In the genomic region with DNA sequence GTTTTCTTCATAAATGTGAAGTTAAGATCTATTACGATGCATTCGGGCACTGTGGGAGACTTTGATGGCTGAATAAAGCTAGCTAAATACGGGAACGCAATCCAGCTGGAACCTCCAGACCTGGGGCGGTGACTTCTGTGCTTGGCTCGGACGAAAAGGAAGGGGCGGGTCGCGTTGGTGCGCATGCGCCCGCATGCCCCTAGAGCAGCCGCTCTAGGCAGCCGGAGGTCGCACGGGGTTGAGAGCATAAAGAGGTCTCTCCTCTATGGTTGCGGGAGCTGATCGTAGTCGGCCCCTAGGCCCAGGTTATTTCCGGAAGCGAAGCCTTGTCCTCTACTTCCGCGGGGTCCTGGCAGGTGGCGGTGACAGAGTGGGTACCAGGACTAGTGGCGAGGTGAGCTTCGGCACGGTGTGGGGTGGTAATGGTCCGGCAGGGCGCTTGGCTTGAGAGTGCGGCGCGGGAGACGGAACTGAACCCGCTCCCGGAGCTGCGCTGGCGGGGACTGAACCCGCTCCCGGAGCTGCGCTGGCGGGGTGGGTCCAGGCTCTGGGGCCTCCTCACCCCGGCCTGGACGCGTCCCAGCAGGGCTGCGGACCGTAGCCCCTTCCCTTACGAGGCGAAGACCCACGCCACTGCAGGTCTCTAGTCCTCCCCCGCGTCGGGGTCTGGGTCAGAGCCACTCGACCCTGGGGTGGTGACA, we compare ENCODE assay signal across 7 mouse cellular contexts. TPM values are rescaled to one million over a fixed set of nuclear protein-coding genes. Genes with fewer than 3 reads are reported as not detected.
DNase-seq lines count a peak whose midpoint lies in the region; ATAC-seq and TF ChIP-seq lines count a peak whose summit lies in the region.

A gene (plus strand): TSS at position 174 of the 701 bp plus-strand sequence.
A gene (plus strand): TSS at position 245 of the 701 bp plus-strand sequence.

- H3K27me3 ChIP-seq in intestine, postnatal 0 days (replicated peaks; ENCODE audit: control insufficient read depth, insufficient read depth, low read length): no peaks in the 10 kb centered on the region
- no peaks in the 10 kb centered on the region for H3K27me3 ChIP-seq in midbrain, embryonic 12.5 days
- no peaks in the 10 kb centered on the region for H3K27me3 ChIP-seq in small intestine, adult 2 months (ENCODE audit: control insufficient read depth, insufficient read depth, low read length)

- no peaks in the 10 kb centered on the region for H3K4me1 ChIP-seq in intestine, postnatal 0 days (replicated peaks; ENCODE audit: control insufficient read depth, insufficient read depth, low read length)
- peaks cover 18% of the 10 kb centered on the region for H3K4me1 ChIP-seq in midbrain, embryonic 12.5 days
- H3K4me1 ChIP-seq in small intestine, adult 2 months (ENCODE audit: control insufficient read depth, insufficient read depth, insufficient read length, low read length): no peaks in the 10 kb centered on the region; the same call in 1 of the 2 replicates

- peak within 1 kb of the TSS; percentile 92 for H3K9ac ChIP-seq in intestine, postnatal 0 days (ENCODE audit: low read depth, low read length)
- H3K9ac ChIP-seq in midbrain, embryonic 12.5 days (replicated peaks): peak within 1 kb of the TSS; percentile 91

- H3K9me3 ChIP-seq in intestine, postnatal 0 days (ENCODE audit: control insufficient read depth): no peaks in the 10 kb centered on the region
- H3K9me3 ChIP-seq in midbrain, embryonic 12.5 days: no peaks in the 10 kb centered on the region

- TF ChIP-seq POLR2A in small intestine, adult 2 months (IDR thresholded peaks at IDR 0.05; ENCODE audit: low read depth, low read length): peak; percentile 76

- peak; percentile 89 for DNase-seq in adrenal gland, adult 8-10 months
- DNase-seq in embryo, embryonic 9.5 days (ENCODE audit: extremely low spot score): peak; percentile 92
- peak; percentile 82 to 89 for DNase-seq in gastrocnemius, postnatal 4 days (ENCODE audit: low spot score in 2 of 2)
- peak; percentile 94 for DNase-seq in left cerebral cortex, postnatal 4 days

- under 1% methylated on average over 54 of the region's 54 CpGs for WGBS in intestine, postnatal 0 days
- WGBS in midbrain, embryonic 12.5 days: under 1% methylated on average over 37 of the region's 54 CpGs
- WGBS in small intestine, adult 2 months: under 1% methylated on average over 54 of the region's 54 CpGs

- ATAC-seq in intestine, postnatal 0 days: peak; percentile 77
- peak; percentile 94 for ATAC-seq in midbrain, embryonic 12.5 days (ENCODE audit: low FRiP score, low read depth)

- no peak; the same call in 1 of the 2 replicates for TF ChIP-seq CTCF in intestine, postnatal 0 days (IDR thresholded peaks at IDR 0.05; ENCODE audit: low read depth)
- TF ChIP-seq CTCF in small intestine, adult 2 months (IDR thresholded peaks at IDR 0.05; ENCODE audit: extremely low read depth, insufficient read length, insufficient replicate concordance, low read depth, low read length): no peak

- H3K27ac ChIP-seq in intestine, postnatal 0 days (ENCODE audit: low read depth, low read length): peak within 1 kb of the TSS; percentile 90
- H3K27ac ChIP-seq in midbrain, embryonic 12.5 days (replicated peaks): peak within 1 kb of the TSS; percentile 86
- H3K27ac ChIP-seq in small intestine, adult 2 months (ENCODE audit: insufficient read depth, low read depth, low read length): peak within 1 kb of the TSS; percentile 91

- intact Hi-C loops in left cerebral cortex, postnatal 4 days (cut with DNase I): no loop called here

- H3K4me3 ChIP-seq in intestine, postnatal 0 days (ENCODE audit: low read depth, low read length): peak within 1 kb of the TSS; percentile 94
- peak within 1 kb of the TSS; percentile 98 for H3K4me3 ChIP-seq in midbrain, embryonic 12.5 days
- peak within 1 kb of the TSS; percentile 81 for H3K4me3 ChIP-seq in small intestine, adult 2 months (ENCODE audit: low read depth, low read length)

- peak within 1 kb of the TSS; percentile 90 for H3K4me2 ChIP-seq in intestine, postnatal 0 days (replicated peaks; ENCODE audit: low read depth)
- H3K4me2 ChIP-seq in midbrain, embryonic 12.5 days (replicated peaks): peak within 1 kb of the TSS; percentile 84

- peaks cover 6% of the 10 kb centered on the region for H3K36me3 ChIP-seq in intestine, postnatal 0 days (ENCODE audit: control insufficient read depth, insufficient read depth)
- peaks cover 14% of the 10 kb centered on the region for H3K36me3 ChIP-seq in midbrain, embryonic 12.5 days
- peaks cover 2% of the 10 kb centered on the region for H3K36me3 ChIP-seq in small intestine, adult 2 months (ENCODE audit: control insufficient read depth, insufficient read depth, low read length)

RNA-seq across cellular contexts. Expression of the first gene that starts in this region (rescaled TPM):
- 10 to 100 TPM; 43.5 to 62.5 (median 52.2) TPM for total RNA-seq in adrenal gland, adult 8-10 months (2022)
- 10 to 100 TPM; 35.5 to 41.0 TPM for total RNA-seq in gastrocnemius, postnatal 4 days (2021)
- 19.4 and 21.1 TPM in 2 replicates for polyA plus RNA-seq in intestine, postnatal 0 days (2015; fragmentation: Nextera tagmentation; extraction: Ambion mirVana)
- 10 to 100 TPM; 38.1 to 41.8 TPM for total RNA-seq in left cerebral cortex, postnatal 4 days (2021)
- 49.1 and 49.8 TPM in 2 replicates for polyA plus RNA-seq in midbrain, embryonic 12.5 days (2016; fragmentation: Nextera tagmentation; extraction: Ambion mirVana)
- polyA plus RNA-seq in small intestine, adult 2 months (2012; rRNA removed): 6.2 and 12.8 TPM in 2 replicates

RNA-seq across cellular contexts. Expression of the second gene that starts in this region (rescaled TPM):
- total RNA-seq in adrenal gland, adult 8-10 months (2022): 1 to 10 TPM; 5.2 to 6.8 (median 5.7) TPM
- 1 to 10 TPM; 3.7 to 4.0 TPM for total RNA-seq in gastrocnemius, postnatal 4 days (2021)
- polyA plus RNA-seq in intestine, postnatal 0 days (2015; fragmentation: Nextera tagmentation; extraction: Ambion mirVana): 2.5 and 2.7 TPM in 2 replicates
- 1 to 10 TPM; 4.6 to 6.1 TPM for total RNA-seq in left cerebral cortex, postnatal 4 days (2021)
- 9.7 and 11.7 TPM in 2 replicates for polyA plus RNA-seq in midbrain, embryonic 12.5 days (2016; fragmentation: Nextera tagmentation; extraction: Ambion mirVana)
- polyA plus RNA-seq in small intestine, adult 2 months (2012; rRNA removed): 0.46 and 1.2 TPM in 2 replicates

Comparison
In these comparisons a context has a peak if more than half of its experiments do, and no peak if none do; other contexts are left out.
1. Peak in every context shown above with its lines: DNase-seq, ATAC-seq, H3K4me3 ChIP-seq and H3K27ac ChIP-seq.